Mouse (Mus musculus): ENCODE data around the gene Ncor1.
A peak's percentile ranks its signal among the peaks of the same experiment; 100 is the strongest.
"Not testable (repeated sequence)": the region's sequence is repeated elsewhere in the genome, so short reads cannot be mapped to it uniquely, and the experiment has no call there.

Gene Ncor1

GRCm38 (mm10) chr11:62458276-62458724, at the start of gene Ncor1, which contains the start of gene Pigl:
TSS of gene Ncor1 (minus strand) at chr11:62458541.
TSS of gene Pigl (plus strand) at chr11:62458460.
- DNase-seq (ENCODE audit: low spot score) = peak; percentile 85

DNA sequence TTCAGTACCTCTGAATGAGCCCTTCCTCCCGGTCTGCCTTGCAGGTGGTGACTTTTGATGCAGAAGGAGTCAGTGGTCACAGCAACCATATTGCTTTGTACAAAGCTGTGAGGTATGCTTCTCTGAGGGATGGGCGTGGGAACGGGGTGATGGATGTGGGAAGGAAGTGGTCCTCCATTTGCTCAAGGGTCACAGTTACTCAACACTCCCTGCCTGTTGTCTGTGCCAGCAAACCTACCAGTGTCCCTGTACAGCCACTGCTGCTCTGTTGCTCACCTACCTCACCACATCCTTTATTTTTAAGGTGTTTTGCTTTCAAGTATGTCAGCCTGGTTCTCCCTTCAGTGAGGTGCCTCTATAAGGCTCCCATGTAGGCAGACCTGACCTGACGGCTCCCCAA, 49.3 kb upstream of the Ncor1 start:
- DNase-seq (ENCODE audit: low spot score) = no peak

DNA sequence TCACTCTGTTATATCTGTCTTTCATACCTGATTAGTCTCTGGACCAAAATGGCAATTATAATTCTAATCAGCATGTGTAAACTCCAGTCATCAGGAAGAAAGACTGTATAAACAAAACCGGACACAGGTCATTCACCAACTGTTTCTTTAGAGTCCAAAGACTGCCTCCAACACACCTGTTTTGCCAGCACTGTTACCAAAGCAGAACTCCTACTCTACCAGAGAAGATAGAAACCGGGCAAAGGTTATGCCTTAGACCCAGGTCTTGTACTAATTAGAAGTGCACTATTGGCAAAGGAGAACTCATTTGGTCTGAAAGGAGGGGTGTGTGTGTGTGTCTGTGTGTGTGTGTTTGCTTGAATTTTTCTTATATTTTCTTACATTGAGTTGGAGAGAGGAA, 42.2 kb upstream of the Ncor1 start:
- no peak for DNase-seq (ENCODE audit: low spot score)

DNA sequence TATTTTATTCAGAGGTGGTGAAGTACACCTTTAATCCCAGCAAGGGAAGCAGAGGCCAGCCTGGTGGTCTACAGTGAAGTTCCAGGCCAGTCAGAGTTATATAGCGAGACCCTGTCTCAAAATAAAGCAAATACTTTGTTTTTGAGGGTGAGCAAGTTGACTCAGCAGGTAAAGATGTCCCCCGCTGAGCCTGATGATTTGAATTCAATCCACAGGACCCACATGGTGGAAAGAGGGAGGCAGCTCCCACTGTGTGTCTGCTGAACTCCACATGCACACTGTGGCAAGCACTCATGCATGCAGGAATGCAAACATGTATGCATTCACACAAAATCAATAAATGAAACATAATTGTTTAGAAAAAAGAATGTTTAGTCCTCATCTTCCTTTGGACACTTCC, 40.5 kb upstream of the Ncor1 start:
- no peak for DNase-seq (ENCODE audit: low spot score)

- no peak for DNase-seq (ENCODE audit: low spot score)
Observed at GRCm38 (mm10) chr11:62497181-62497580, 38.8 kb upstream of the Ncor1 start.

GRCm38 (mm10) chr11:62496151-62496715, 37.9 kb upstream of the Ncor1 start:
- DNase-seq (ENCODE audit: low spot score) = peak; percentile 57

GRCm38 (mm10) chr11:62495276-62495801, 37.0 kb upstream of the Ncor1 start:
- DNase-seq (ENCODE audit: low spot score) = peak; percentile 48

DNA sequence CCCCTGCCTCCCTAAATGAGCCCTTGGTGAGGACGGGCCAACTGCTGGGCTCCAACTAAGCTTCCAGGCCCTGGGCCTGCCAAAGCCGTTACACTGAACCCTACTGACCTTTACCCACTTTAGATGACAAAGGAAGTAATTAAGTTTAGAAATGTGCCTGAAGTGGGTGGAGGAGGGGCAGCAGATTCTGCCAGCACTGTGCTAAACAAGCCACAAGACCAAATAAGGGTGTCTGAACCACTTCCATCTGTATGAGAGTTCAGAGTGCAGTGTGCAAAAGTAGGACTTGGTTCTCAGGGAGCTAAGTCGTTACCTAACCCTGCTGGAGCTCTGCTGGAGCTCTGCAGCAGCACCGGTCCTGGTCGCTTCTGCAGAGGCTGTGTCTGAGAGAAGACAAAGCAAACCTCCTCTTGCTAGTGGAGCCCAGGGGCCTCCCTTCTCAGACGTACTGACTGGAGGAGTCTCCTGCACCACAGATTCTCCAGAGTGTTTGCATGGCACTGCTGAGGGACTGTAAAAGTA, 36.5 kb upstream of the Ncor1 start:
- DNase-seq (ENCODE audit: low spot score) = peak; percentile 64

- DNase-seq (ENCODE audit: low spot score) = no peak
Observed at GRCm38 (mm10) chr11:62493701-62494100, 35.4 kb upstream of the Ncor1 start.

GRCm38 (mm10) chr11:62487540-62488350, 29.4 kb upstream of the Ncor1 start:
- DNase-seq (ENCODE audit: low spot score) = no peak

DNA sequence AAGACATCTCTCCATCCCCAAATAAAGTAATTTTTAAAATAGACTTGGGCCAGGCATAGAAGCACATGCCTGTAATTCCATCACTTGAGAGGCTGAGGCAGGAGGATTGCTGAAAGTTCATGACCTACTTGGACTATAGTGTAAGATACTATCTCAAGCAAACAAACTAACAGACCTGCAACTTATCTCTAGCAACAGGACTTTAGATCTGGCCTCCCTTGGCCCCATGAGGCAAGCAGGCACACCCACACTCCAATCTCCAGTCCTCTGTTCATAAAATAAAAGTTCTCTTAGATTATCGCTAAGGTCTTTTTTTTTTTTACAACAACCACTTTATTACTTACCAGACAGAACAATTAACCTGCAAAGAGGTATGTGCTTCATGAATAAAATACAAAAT, 28.6 kb upstream of the Ncor1 start:
- DNase-seq (ENCODE audit: low spot score) = no peak

GRCm38 (mm10) chr11:62479581-62479980, 21.2 kb upstream of the Ncor1 start:
- no peak for DNase-seq (ENCODE audit: low spot score)

DNA sequence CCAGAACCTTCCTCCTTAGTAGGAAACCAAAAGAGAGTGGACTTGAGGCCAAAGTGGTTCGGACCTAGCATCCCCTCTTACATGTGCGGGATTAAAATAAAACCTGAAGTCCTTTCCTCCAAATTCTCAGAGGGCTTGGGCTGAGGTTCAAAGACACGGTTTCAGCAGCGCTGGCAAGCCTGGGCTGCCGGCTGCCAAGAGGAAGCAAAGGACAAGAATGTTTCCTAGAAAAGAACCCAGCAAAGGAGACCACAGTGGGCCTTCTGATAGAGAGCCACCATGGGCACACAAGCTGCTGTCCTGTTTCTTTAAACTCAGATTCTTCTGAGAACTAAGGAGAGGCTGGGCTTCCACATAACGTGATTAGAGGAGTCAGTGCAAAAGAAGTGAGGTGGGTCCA, 20.6 kb upstream of the Ncor1 start:
- no peak for DNase-seq (ENCODE audit: low spot score)

- no peak for DNase-seq (ENCODE audit: low spot score)
Observed at GRCm38 (mm10) chr11:62476156-62476555, 17.8 kb upstream of the Ncor1 start.

GRCm38 (mm10) chr11:62473516-62473915, 15.2 kb upstream of the Ncor1 start:
- DNase-seq (ENCODE audit: low spot score) = no peak

- DNase-seq (ENCODE audit: low spot score) = no peak
Observed at GRCm38 (mm10) chr11:62470451-62470850, 12.1 kb upstream of the Ncor1 start.

GRCm38 (mm10) chr11:62467289-62467688, 8.9 kb upstream of the Ncor1 start:
- DNase-seq (ENCODE audit: low spot score) = not testable (repeated sequence)

- no peak for DNase-seq (ENCODE audit: low spot score)
Observed at GRCm38 (mm10) chr11:62466546-62466945, 8.2 kb upstream of the Ncor1 start.

DNA sequence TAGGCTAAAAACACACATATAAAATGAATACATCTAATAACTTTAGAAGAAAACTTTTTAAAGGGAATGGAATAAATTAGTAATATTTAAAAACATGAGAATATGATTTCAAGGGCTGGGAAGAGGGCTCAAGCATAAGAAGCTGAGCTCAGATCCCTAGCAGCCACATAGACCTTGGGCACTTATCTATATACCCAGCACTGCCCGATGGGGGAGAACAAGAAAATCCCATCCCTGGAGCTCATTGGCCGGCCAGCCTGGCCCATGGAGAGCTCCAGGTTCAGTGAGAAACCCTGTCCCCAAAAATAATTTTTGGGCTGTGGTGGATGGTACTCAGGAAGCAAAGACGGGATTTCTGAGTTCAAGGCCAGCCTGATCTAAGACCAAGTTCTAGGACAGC, 7.5 kb upstream of the Ncor1 start:
- DNase-seq (ENCODE audit: low spot score) = no peak

DNA sequence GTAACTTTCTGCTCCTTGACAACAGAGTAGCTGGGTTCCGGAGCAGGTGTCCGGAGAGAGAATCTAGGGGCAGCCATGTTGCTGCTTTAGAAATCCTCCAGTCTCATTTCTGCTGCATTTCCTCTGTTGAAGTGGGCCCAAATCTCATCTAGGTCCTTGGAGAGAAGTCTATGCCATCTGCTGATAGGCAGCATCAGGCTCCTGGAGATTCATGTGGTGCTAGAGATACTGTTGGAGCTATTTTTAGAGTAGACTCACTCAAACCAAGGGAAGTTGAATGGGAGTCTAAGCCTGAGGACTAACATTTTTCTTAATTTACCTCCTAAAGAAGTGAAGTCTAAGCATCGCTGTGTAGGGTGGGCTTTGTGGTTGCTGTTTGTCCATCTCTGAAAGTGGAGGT, 6.4 kb upstream of the Ncor1 start:
- no peak for DNase-seq (ENCODE audit: low spot score)

DNA sequence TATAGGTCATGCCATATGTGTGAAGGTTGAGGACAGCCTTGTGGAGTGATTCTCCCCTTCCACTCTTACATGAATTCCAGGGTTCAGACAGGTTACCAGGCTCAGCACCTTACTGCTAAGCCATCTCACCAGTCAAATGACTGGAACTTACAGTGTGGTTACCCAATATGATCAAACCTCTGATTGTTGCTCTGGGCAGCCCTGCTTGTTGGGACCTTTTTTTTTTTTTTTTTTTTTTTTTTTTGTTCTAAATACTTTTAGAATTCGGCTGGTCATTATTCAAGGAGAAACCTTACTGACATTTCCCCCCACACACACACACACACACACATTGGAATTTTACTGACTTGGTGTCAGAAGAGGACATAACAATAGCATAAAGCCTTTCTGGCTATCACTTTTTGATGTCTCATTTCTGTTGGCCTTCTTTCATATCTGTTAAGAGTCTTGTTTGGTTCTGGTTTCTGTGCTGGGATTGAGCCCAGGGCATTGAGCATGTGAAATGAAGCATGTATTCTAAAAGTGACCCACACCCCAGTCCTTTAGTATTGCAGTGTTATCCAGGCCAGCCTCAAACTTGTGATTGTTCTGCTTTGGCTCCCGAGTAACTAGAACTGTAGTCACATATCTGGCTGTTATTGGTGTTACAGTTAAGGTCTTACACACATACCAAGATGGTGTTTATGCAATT, 5.0 kb upstream of the Ncor1 start:
- DNase-seq (ENCODE audit: low spot score) = no peak

GRCm38 (mm10) chr11:62462529-62462928, 4.2 kb upstream of the Ncor1 start:
- DNase-seq (ENCODE audit: low spot score) = not testable (repeated sequence)

- no peak for DNase-seq (ENCODE audit: low spot score)
Observed at GRCm38 (mm10) chr11:62458780-62459179, 439 bp upstream of the Ncor1 start.

Data from testis, postnatal 10 days (tissue).